Mouse (Mus musculus): ENCODE measurements around the gene Krcc1.

Krcc1 gene

GRCm38 (mm10) chr6:71271389-71272315 is at the start of gene Krcc1:
TSS of gene Krcc1 (plus strand) at chr6:71271677.
- in situ Hi-C loops (cut with MboI), result no loop called here

GRCm38 (mm10) chr6:71224184-71224943 is 47.1 kb upstream of the Krcc1 start:
- in situ Hi-C loops (cut with MboI), result no loop called here

- in situ Hi-C loops (cut with MboI), result no loop called here
Observed at GRCm38 (mm10) chr6:71226544-71226943, 44.9 kb upstream of the Krcc1 start.

- in situ Hi-C loops (cut with MboI), result no loop called here
Observed at GRCm38 (mm10) chr6:71227157-71227770, 44.2 kb upstream of the Krcc1 start.

GRCm38 (mm10) chr6:71235121-71235520 is 36.4 kb upstream of the Krcc1 start:
- in situ Hi-C loops (cut with MboI), result no loop called here

- in situ Hi-C loops (cut with MboI), result no loop called here
Observed at GRCm38 (mm10) chr6:71235944-71236343, 35.5 kb upstream of the Krcc1 start.

GRCm38 (mm10) chr6:71236506-71236905 is 35.0 kb upstream of the Krcc1 start:
- in situ Hi-C loops (cut with MboI), result no loop called here

- in situ Hi-C loops (cut with MboI), result no loop called here
Observed at GRCm38 (mm10) chr6:71237031-71237431, 34.4 kb upstream of the Krcc1 start.

- in situ Hi-C loops (cut with MboI), result no loop called here
Observed at GRCm38 (mm10) chr6:71239069-71239750, 32.3 kb upstream of the Krcc1 start.

GRCm38 (mm10) chr6:71240831-71241230 is 30.6 kb upstream of the Krcc1 start:
- in situ Hi-C loops (cut with MboI), result no loop called here

GRCm38 (mm10) chr6:71242811-71243210 is 28.7 kb upstream of the Krcc1 start:
- in situ Hi-C loops (cut with MboI), result no loop called here

GRCm38 (mm10) chr6:71243258-71243657 is 28.2 kb upstream of the Krcc1 start:
- in situ Hi-C loops (cut with MboI), result no loop called here

- in situ Hi-C loops (cut with MboI), result no loop called here
Observed at GRCm38 (mm10) chr6:71248420-71248819, 23.1 kb upstream of the Krcc1 start.

- in situ Hi-C loops (cut with MboI), result no loop called here
Observed at GRCm38 (mm10) chr6:71249615-71250014, 21.9 kb upstream of the Krcc1 start.

GRCm38 (mm10) chr6:71250951-71251350 is 20.5 kb upstream of the Krcc1 start:
- in situ Hi-C loops (cut with MboI), result no loop called here

- in situ Hi-C loops (cut with MboI), result no loop called here
Observed at GRCm38 (mm10) chr6:71254456-71254855, 17.0 kb upstream of the Krcc1 start.

- in situ Hi-C loops (cut with MboI), result no loop called here
Observed at GRCm38 (mm10) chr6:71256166-71256565, 15.3 kb upstream of the Krcc1 start.

GRCm38 (mm10) chr6:71257375-71257774 is 14.1 kb upstream of the Krcc1 start:
- in situ Hi-C loops (cut with MboI), result no loop called here

- in situ Hi-C loops (cut with MboI), result no loop called here
Observed at GRCm38 (mm10) chr6:71258562-71258961, 12.9 kb upstream of the Krcc1 start.

GRCm38 (mm10) chr6:71259166-71259565 is 12.3 kb upstream of the Krcc1 start:
- in situ Hi-C loops (cut with MboI), result no loop called here

- in situ Hi-C loops (cut with MboI), result no loop called here
Observed at GRCm38 (mm10) chr6:71260051-71260640, 11.3 kb upstream of the Krcc1 start.

Measured in mature B cell (primary cell).